Mouse (Mus musculus): Measurements from ENCODE around the gene Ap2m1. TPM values are rescaled to one million over a fixed set of nuclear protein-coding genes. Genes with fewer than 3 reads are reported as not detected.
"Not testable (repeated sequence)": the region's sequence is repeated elsewhere in the genome, so short reads cannot be mapped to it uniquely, and the experiment has no call there.

Gene Ap2m1
- 100 to 1,000 TPM; 794 to 854 (median 817) TPM for total RNA-seq (2022)

- DNase-seq (ENCODE audit: low spot score in 2 of 2) = peak; percentile 75 to 98
Measured at GRCm38 (mm10) chr16:20535296-20536080, at the start of gene Ap2m1. Gene Ap2m1, plus strand, starts transcription at chr16:20535478.

GRCm38 (mm10) chr16:20486048-20486447, 49.2 kb upstream of the Ap2m1 start:
- DNase-seq (ENCODE audit: low spot score in 2 of 2) = no peak

DNA sequence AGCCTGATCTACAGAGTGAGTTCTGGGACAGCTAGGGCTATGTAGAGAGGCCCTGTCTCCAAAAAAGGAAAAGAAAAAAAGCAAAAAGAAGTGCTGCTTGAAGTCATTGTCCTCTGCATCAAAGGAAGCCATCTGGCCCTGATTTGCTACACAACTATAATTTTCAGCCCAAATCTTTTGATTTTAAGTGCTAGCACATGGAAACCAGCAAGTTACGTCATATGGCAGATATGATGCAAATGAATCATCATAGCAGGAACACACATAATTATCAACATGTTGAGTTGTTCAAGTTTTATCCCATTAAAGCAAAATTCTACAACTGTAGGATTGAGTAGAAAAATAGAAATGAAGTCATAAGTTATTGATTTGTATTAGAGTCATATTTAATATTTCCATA, 47.1 kb upstream of the Ap2m1 start:
- DNase-seq (ENCODE audit: low spot score in 2 of 2) = no peak

DNA sequence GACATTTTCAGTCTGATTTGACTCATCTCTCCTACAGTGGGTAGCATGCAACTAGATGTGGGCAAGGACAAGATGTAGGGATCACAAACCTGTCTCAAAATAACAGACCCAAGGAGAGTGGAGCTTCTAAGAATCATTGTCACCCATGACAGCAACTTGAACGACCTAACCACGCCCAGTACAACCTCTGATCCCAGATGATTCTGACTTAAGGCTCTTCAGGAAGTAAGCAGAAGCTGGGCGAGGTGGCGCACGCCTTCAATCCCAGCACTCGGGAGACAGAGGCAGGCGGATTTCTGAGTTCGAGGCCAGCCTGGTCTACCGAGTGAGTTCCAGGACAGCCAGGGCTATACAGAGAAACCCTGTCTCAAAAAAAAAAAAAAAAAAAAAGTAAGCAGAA, 46.5 kb upstream of the Ap2m1 start:
- not testable (repeated sequence) for DNase-seq (ENCODE audit: low spot score in 2 of 2)

DNA sequence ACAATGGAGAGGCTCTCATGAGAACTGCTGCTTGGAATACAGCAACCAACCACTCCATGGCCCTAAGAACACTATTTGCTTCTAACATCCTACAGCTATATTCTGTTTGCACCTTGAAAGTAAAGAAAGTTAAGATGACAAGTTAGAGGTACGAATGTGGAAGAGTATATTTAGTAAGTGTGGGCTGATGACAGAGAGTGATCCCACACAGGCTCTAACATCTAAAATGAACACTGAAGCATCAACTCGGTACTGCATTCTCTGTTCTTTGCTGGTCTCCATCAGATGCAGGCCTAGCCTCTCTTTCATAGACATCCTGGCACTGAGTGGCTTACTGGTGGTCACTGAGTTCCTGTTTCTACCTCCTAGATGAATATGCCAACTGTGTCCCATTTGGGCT, 46.0 kb upstream of the Ap2m1 start:
- no peak for DNase-seq (ENCODE audit: low spot score in 2 of 2)

GRCm38 (mm10) chr16:20490581-20490980, 44.7 kb upstream of the Ap2m1 start:
- DNase-seq (ENCODE audit: low spot score in 2 of 2) = no peak

GRCm38 (mm10) chr16:20491301-20491700, 44.0 kb upstream of the Ap2m1 start:
- no peak for DNase-seq (ENCODE audit: low spot score in 2 of 2)

- no peak for DNase-seq (ENCODE audit: low spot score in 2 of 2)
Measured at GRCm38 (mm10) chr16:20493452-20493851, 41.8 kb upstream of the Ap2m1 start.

DNA sequence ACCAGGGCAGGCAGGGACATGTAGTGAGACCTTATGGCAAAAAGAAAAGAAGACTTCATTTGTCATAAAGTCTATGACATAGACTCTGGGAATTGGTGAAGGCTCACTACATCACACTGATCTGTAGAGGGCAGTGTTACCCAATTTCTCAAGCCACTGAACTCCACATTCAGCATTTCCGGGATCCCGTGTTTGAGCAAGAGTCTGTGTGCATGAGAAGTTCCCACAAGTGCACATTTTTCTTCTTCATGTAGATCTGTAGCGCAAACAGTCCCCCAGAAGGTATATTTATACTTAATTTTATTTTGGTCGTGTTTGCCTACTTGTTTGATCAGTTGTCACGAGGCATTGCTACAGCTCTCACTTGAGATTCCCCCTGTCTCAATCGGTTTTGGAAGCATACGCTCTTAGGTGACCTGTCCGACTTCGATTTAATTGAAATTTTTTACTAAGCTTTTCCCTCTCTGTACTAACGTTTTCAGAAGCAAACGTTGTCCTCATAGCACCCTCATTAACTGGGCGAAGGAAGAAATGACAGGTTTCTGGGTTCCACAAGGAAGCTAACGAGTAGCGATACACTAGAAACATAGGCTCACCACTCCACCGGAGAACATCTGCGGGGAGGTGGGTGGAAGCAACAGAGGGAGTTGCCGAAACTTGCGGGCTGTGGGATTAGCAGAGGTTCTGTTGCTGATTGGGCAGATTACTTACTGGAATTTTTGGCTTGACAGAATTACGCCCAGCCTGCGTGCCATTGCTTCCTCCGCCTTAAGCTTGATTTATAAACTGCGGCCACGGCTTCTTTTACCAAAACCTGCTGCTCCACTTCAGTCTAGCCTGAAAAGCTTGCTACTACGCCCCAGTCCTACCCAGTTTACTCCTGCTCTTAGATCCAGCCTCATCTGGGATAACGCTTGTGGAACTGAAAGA, 38.3 kb upstream of the Ap2m1 start:
- DNase-seq (ENCODE audit: low spot score in 2 of 2) = no peak

DNA sequence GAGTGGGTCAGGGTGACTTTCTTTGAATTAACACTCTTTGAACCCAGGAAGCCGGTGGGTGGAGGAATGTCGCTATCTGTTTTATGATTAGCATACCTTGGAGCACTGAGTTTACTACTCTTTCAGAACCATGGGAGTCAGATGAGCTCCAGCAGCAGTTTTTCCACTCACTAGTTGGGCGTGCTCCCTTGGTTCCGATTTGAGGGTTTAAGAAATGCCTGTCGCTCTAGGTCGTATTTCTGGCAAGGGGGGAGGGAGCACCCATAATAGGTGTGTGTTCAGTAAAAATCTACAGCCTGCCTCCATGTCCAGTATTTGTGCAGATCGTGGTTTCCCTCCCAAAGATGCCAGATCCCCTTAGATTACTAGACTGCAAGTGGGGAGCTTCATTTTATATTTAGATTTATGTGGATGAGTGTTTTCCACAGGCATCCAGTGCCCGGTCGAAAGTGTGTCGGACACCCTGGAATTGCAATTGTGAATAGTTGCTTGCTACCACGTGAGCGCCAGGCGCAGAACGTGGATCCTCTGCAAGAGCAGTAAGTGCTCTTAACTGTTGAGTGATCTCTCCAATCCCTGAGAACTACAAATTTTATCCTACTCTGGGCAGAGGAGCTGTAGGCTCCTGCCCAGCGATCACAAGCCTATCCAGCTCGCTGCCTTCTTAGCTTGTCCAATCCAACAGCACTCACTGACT, 37.1 kb upstream of the Ap2m1 start:
- no peak for DNase-seq (ENCODE audit: low spot score in 2 of 2)

DNA sequence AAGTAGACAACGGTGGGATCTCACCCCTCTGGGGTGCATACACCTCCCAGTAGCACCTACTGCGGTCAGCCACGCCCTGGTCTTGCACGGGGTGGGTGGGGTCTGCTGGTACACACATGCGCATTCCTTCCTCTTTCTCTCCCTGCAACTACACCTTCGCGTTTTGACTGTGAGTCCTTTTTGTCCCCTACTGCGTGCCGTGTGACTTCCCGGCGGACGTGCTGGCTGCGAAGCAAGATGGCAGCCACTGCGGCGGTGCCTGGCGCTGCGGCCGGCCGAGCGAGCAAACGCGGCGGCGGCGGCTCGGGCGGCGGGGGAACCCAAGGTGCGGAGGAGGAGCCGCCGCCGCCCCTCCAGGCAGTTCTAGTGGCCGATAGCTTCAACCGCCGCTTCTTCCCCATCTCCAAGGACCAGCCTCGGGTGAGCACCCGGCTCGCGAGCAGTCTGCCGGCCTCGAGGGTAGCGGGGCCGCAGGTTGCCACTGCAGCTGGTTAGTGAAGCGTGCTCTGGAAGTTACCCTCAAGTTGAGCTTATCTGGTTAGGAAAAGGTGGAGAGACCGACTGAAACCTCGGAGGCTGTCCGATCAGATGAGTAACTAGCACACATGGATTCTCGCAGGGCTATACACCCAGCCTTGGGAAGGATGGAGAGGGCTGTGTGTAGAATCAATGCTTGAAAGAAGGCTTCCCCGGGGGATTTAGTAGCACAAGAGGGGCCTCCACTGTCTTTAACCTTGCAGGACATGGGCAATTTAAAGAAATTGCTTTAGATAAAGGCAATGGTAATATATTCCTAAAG, 36.4 kb upstream of the Ap2m1 start, which contains the start of gene Eif2b5:
Gene Eif2b5, plus strand, starts transcription at position 141 of the 799 bp plus-strand sequence.
- peak; percentile 92 to 94 for DNase-seq (ENCODE audit: low spot score in 2 of 2)

DNA sequence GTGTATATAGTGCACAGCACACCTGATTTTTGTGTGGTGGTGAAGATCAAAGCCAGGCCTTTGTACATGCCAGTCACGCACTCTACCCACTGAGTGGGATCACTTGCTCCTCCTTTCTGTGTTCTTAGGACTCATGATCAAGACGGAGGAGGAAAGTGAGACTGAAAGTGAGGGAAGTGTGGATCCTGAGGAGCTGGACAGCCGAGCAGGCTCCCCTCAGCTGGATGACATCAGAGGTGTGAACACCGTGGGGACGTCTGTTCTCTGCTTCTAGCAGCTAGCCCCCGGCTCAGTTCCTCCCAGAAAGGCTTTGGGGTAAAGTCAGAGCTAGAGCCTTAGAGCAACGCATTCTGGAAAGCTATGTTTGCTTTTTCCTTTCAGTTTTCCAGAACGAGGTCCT, 29.3 kb upstream of the Ap2m1 start:
- peak in 1 of 2 experiments; percentile 57 for DNase-seq (ENCODE audit: low spot score in 2 of 2)

GRCm38 (mm10) chr16:20509349-20509748, 25.9 kb upstream of the Ap2m1 start:
- no peak for DNase-seq (ENCODE audit: low spot score in 2 of 2)

DNA sequence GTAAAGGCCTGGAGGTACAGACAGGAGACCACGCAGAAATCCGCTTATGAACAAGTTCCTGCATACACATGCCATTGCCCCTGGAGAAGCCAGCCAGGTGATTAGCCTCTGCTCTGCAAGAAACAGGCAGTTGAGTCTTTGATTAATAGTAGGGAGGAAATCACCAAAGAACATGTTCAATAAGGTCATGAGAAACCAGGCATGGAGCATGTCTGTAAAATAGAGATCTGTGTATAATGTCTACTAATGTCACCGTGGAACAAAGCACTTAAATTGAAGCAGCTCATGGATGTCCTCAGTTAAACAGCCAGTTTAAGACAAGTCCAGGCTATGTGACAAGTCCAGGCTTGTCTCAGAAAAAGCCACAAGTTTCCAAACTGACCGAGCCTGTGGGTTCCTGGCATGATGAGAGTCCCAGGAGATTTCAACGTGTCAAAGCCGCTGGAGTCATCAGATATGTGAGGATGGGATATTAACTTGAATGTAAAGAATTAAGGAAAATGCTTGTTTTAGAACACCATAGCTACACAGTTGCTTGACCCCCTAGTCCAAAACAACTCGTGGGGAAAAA, 23.9 kb upstream of the Ap2m1 start:
- no peak for DNase-seq (ENCODE audit: low spot score in 2 of 2)

GRCm38 (mm10) chr16:20516032-20516431, 19.2 kb upstream of the Ap2m1 start:
- DNase-seq (ENCODE audit: low spot score in 2 of 2) = no peak

DNA sequence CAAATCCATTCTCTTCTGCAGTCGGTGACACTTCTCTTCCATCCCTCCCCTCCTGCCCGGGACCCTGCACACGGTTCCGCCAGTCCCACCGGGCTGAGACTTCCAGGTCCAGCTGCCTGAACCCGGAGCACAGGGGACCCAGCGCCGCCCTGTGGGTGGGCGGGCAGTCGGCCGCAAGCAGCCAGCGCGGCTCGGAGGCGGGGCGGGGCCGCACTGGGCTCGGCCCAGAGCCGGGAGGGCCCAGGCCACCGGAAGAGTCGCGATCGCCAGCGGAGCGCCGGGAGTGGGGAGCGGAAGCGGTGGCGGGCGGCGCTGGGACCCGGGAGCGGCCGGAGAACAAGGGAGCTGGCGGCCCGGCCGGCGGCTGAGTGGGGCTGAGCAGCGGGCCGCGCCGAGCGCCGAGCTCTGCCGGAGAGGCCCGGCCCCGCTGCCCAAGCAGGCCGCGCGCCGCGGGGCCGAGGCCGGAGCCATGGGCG, 18.5 kb upstream of the Ap2m1 start, which contains the start of gene Dvl3:
Gene Dvl3, plus strand, starts transcription at position 257 of the 476 bp plus-strand sequence.
- peak; percentile 62 to 85 for DNase-seq (ENCODE audit: low spot score in 2 of 2)

DNA sequence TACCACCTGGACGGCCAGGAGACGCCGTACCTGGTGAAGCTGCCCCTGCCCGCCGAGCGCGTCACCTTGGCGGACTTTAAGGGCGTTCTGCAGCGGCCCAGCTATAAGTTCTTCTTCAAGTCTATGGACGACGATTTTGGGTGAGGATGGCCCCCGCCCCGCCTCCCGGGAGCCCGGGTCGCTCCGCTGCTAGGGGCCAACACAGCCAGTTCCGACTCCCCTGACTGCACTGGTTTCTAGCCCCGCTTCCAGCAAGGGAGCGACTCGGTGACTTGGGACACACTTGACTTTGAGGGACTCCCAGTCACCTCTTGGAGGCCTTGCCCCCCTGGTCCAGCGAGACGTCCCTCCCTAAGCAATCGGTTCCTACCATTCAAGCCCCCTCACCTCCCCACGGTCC, 18.1 kb upstream of the Ap2m1 start:
- no peak for DNase-seq (ENCODE audit: low spot score in 2 of 2)

- DNase-seq (ENCODE audit: low spot score in 2 of 2) = no peak
Measured at GRCm38 (mm10) chr16:20517701-20518374, 17.4 kb upstream of the Ap2m1 start.

- no peak for DNase-seq (ENCODE audit: low spot score in 2 of 2)
Measured at GRCm38 (mm10) chr16:20523886-20524285, 11.4 kb upstream of the Ap2m1 start.

- no peak for DNase-seq (ENCODE audit: low spot score in 2 of 2)
Measured at GRCm38 (mm10) chr16:20528779-20529178, 6.5 kb upstream of the Ap2m1 start.
